Mouse (Mus musculus): ENCODE data around the gene Iqgap1. TPM values are rescaled to one million over a fixed set of nuclear protein-coding genes. Genes with fewer than 3 reads are reported as not detected.
"Not testable (repeated sequence)": the region's sequence is repeated elsewhere in the genome, so short reads cannot be mapped to it uniquely, and the experiment has no call there.

The Iqgap1 gene
- total and polyA plus RNA-seq, 2 experiments from 2014 or later, result 12.3 to 20.6 TPM

GRCm38 (mm10) chr7:80835984-80836652, 10.3 kb upstream of the Iqgap1 start:
- DNase-seq (ENCODE audit: low spot score) (no peak), ATAC-seq (ENCODE audit: low FRiP score) (no peak)
- no peaks in the 10 kb centered on the region for H3K27me3 ChIP-seq (ENCODE audit: insufficient read depth, low read length)

DNA sequence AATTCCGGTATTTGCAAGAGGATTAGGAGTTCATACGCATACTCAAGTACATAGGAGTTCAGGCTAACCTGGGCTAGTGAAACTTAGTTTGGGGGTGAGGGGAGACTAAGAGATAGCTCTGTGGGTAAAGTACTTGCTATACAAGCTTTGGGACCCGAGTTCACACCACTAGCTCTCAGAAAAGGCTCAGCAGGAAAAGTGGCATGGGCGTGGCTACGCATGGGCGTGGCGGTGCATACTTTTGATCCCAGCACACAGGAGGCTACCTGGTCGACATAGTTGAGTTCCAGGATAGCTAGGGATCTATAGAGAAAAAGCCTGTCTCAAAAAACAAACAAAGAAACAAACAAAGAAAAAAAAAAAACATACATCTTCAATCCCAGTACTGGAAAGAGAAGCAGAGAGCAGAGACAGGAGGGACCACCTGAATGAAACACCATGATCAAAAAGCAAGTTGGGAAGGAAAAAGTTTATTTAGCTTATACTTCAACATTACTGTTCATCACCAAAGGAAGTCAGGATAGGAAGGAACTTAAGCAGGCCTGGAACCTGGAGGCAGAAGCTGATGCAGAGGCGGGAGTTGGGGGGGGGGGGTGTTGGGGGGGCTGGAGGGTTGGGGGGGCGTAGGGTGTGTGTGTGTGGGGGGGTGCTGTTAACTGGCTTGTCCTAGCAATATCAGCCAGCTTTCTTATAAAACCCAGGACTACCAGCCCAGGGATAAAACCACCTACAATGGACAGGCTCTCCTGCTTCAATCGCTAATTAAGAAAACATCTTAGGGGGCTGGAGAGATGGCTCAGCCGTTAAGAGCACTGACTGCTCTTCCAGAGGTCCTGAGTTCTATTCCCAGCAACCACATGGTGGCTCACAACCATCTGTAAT, 8.1 kb upstream of the Iqgap1 start:
- WGBS, result 42% methylated on average over 11 of the region's 12 CpGs
- no peak for DNase-seq (ENCODE audit: low spot score)
- H3K4me2 ChIP-seq (ENCODE audit: low read depth, low read length, poor library complexity, severe bottlenecking), result no peak overlapping the region
- H3K27me3 ChIP-seq (ENCODE audit: insufficient read depth, low read length), result no peaks in the 10 kb centered on the region
- no peak for ATAC-seq (ENCODE audit: low FRiP score)
- H3K36me3 ChIP-seq (ENCODE audit: insufficient read depth, low read length), result no peaks in the 10 kb centered on the region
- no peaks in the 10 kb centered on the region for H3K4me1 ChIP-seq (ENCODE audit: insufficient read depth, low read length)
- H3K27ac ChIP-seq (ENCODE audit: low read depth, low read length), result no peak overlapping the region
- H3K9me3 ChIP-seq (ENCODE audit: low read length), result no peaks in the 10 kb centered on the region
- no peak overlapping the region for H3K9ac ChIP-seq (replicated peaks; ENCODE audit: low read length, poor library complexity, severe bottlenecking)
- no peak overlapping the region for H3K4me3 ChIP-seq (ENCODE audit: low read depth, low read length)
- TF ChIP-seq CTCF (IDR thresholded peaks at IDR 0.05), result no peak

More at GRCm38 (mm10) chr7:80835984-80836652, 10.3 kb upstream of the Iqgap1 start:
- no peak overlapping the region for H3K4me2 ChIP-seq (ENCODE audit: low read depth, low read length, poor library complexity, severe bottlenecking)
- H3K4me1 ChIP-seq (ENCODE audit: insufficient read depth, low read length), result no peaks in the 10 kb centered on the region
- H3K4me3 ChIP-seq (ENCODE audit: low read depth, low read length), result no peak overlapping the region
- no peaks in the 10 kb centered on the region for H3K9me3 ChIP-seq (ENCODE audit: low read length)
- H3K9ac ChIP-seq (replicated peaks; ENCODE audit: low read length, poor library complexity, severe bottlenecking), result no peak overlapping the region
- H3K36me3 ChIP-seq (ENCODE audit: insufficient read depth, low read length), result no peaks in the 10 kb centered on the region
- WGBS, result 84% methylated on average over 4 of the region's 4 CpGs
- no peak overlapping the region for H3K27ac ChIP-seq (ENCODE audit: low read depth, low read length)
- no peak for TF ChIP-seq CTCF (IDR thresholded peaks at IDR 0.05)

- H3K36me3 ChIP-seq (ENCODE audit: insufficient read depth, low read length); H3K9me3 ChIP-seq (ENCODE audit: low read length); H3K4me3 ChIP-seq (ENCODE audit: low read depth, low read length); H3K9ac ChIP-seq (replicated peaks; ENCODE audit: low read length, poor library complexity, severe bottlenecking); H3K27ac ChIP-seq (ENCODE audit: low read depth, low read length); ATAC-seq (ENCODE audit: low FRiP score); H3K27me3 ChIP-seq (ENCODE audit: insufficient read depth, low read length); H3K4me1 ChIP-seq (ENCODE audit: insufficient read depth, low read length): not testable (repeated sequence)
- WGBS, result 20% methylated on average over 13 of the region's 14 CpGs
- peak overlapping the region; percentile 23 for H3K4me2 ChIP-seq (ENCODE audit: low read depth, low read length, poor library complexity, severe bottlenecking)
- peak; percentile 71 for DNase-seq (ENCODE audit: low spot score)
Measured at GRCm38 (mm10) chr7:80832996-80833650, 7.3 kb upstream of the Iqgap1 start.

DNA sequence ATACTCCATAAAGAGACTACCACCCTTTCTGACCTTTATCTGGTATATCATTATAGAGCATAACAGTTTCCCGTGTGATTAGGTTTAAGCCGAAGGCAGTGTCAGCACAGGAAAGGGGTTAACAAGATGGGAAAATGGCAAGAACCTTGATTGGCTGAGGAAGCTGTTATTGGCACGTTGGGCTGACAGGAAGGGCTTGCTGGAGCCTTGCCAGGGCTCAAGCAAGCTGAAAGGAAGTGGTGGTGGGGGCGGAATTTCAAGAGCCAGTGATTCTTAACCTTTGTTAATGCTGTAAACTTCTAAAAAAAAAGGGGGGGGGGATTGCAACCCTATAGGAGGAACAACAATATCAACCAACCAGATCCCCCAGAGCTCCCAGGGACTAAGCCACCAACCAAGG, 6.4 kb upstream of the Iqgap1 start:
- Histone ChIP-seq H3K4me2 (ENCODE audit: low read depth, low read length, poor library complexity, severe bottlenecking) (no peak overlapping the region), H3K36me3 (ENCODE audit: insufficient read depth, low read length) (no peaks in the 10 kb centered on the region), H3K4me3 (ENCODE audit: low read depth, low read length) (no peak overlapping the region), H3K9me3 (ENCODE audit: low read length) (no peaks in the 10 kb centered on the region), H3K9ac (replicated peaks; ENCODE audit: low read length, poor library complexity, severe bottlenecking) (no peak overlapping the region), H3K4me1 (ENCODE audit: insufficient read depth, low read length) (no peaks in the 10 kb centered on the region), H3K27me3 (ENCODE audit: insufficient read depth, low read length) (no peaks in the 10 kb centered on the region), H3K27ac (ENCODE audit: low read depth, low read length) (no peak overlapping the region)
- TF ChIP-seq CTCF (IDR thresholded peaks at IDR 0.05), result no peak
- DNase-seq (ENCODE audit: low spot score) (peak; percentile 43), ATAC-seq (ENCODE audit: low FRiP score) (no peak)
- WGBS, result 52% methylated on average over 4 of the region's 4 CpGs

DNA sequence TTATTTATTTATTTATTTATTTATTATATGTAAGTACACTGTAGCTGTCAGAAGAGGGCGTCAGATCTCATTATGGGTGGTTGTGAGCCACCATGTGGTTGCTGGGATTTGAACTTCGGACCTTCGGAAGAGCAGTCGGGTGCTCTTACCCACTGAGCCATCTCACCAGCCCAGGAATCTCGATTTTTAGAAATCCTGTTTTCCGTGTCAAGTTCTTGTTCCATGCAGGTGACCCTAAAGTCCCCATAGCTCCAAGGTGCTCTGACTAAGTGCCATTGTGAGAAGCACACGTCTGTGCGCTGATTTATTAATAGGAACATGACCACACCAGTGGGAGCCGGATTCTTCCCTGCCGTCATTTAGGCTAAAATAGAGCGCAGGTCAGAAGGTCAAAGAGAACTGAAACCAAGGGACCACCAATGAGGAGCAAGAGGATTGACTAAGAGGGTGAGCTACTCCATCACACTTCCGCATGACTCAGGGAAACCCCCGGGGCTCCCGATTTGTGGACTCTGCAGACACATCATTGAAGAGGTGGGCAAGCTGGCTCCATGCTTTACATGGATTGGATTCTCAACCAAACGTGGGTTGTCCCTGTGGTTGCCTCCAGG, 4.5 kb upstream of the Iqgap1 start:
- H3K9ac ChIP-seq (replicated peaks; ENCODE audit: low read length, poor library complexity, severe bottlenecking), result no peak overlapping the region
- H3K4me2 ChIP-seq (ENCODE audit: low read depth, low read length, poor library complexity, severe bottlenecking), result no peak overlapping the region
- H3K36me3 ChIP-seq (ENCODE audit: insufficient read depth, low read length), result no peaks in the 10 kb centered on the region
- no peak overlapping the region for H3K27ac ChIP-seq (ENCODE audit: low read depth, low read length)
- H3K4me1 ChIP-seq (ENCODE audit: insufficient read depth, low read length), result no peaks in the 10 kb centered on the region
- TF ChIP-seq CTCF (IDR thresholded peaks at IDR 0.05), result no peak
- 83% methylated on average over 15 of the region's 15 CpGs for WGBS
- no peak for DNase-seq (ENCODE audit: low spot score)
- no peak overlapping the region for H3K4me3 ChIP-seq (ENCODE audit: low read depth, low read length)
- no peak for ATAC-seq (ENCODE audit: low FRiP score)
- no peaks in the 10 kb centered on the region for H3K27me3 ChIP-seq (ENCODE audit: insufficient read depth, low read length)
- H3K9me3 ChIP-seq (ENCODE audit: low read length), result no peaks in the 10 kb centered on the region
